Mouse (Mus musculus): Measurements from ENCODE around the gene Ddx46. TPM values are rescaled to one million over a fixed set of nuclear protein-coding genes. Genes with fewer than 3 reads are reported as not detected.
"Not testable (repeated sequence)": the region's sequence is repeated elsewhere in the genome, so short reads cannot be mapped to it uniquely, and the experiment has no call there.

Gene Ddx46
- total RNA-seq, 2 experiments from 2014 or later, result 46.0 to 50.8 TPM

GRCm38 (mm10) chr13:55636185-55636983 lies 1.6 kb downstream of the Ddx46 start:
- no peak for DNase-seq (ENCODE audit: low spot score in 2 of 2)

DNA sequence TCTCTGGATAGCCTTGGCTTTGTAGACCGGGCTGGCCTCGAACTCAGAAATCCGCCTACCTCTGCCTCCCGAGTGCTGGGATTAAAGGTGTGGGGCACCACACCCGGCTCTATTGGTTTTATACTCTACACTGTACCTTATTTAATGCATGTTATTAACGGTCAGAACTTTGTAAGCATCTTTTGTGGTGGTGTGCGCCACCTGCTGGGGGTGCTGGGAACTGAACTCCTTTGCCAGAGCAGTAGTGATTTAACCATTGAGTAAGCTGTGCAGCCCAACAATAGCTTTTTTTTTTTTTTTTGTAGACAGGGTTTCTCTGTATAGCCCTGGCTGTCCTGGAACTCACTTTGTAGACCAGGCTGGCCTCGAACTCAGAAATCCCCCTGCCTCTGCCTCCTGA lies 5.7 kb downstream of the Ddx46 start:
- DNase-seq (ENCODE audit: low spot score in 2 of 2), result peak; percentile 70 to 81

DNA sequence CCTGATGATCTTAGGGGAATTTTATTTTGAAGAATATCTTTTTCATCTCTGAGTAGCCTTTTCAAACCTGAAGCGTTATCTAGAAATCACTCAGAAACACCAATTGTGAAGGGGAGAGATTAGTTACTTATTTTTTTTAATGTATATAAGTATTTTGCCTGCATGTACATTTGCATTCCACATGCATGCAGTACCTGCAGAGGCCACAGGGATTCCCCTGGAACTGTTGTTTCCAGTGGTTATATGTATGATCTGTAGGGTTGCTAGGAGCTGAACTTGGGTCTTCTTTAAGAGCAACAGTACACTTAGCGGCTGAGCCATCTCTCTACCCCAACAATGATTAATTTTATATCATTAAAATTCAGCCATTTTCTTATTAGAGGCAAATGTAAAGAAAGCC lies 9.7 kb downstream of the Ddx46 start:
- DNase-seq (ENCODE audit: low spot score in 2 of 2), result no peak

GRCm38 (mm10) chr13:55650098-55650497 lies 15.3 kb downstream of the Ddx46 start:
- no peak for DNase-seq (ENCODE audit: low spot score in 2 of 2)

DNA sequence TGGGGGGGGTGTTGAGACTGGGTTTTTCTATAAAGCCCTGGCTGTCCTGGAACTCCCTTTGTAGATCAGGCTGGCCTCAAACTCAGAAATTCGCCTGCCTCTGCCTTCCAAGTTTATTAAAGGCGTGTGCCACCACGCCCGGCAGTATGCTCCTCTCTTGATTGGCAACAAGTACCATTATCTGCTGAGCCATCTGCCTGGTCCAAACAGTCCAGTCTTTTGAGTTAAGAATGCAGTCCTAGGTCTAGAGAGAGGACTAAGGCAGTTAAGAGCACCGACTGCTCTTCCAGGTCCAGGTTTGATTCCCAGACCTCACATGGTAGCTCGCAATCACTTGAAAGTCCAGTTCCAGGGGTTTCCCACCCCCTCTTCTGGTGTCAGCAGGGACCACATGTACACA lies 16.2 kb downstream of the Ddx46 start:
- DNase-seq (ENCODE audit: low spot score in 2 of 2), result no peak

- DNase-seq (ENCODE audit: low spot score in 2 of 2), result no peak
Observed at GRCm38 (mm10) chr13:55668550-55668949, 33.7 kb downstream of the Ddx46 start.

DNA sequence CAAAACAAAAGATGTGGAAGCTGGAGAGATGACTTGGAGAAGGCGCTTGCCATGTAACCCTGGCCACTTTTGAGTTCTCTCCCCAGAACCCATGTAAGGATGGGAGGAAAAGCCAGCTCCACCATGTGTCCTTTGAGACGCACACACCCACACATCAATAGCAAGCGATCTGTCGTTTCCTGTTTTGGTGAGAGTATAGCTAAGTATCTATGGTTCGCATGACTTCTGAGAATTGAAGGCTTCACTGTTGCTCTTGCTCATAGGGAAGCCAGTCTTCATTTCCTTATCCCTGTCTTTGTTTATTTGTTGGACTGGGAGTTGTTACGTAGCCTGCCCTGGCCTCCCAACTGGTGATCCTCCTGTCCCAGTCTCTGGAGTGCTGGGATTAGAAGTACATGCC lies 37.9 kb downstream of the Ddx46 start:
- DNase-seq (ENCODE audit: low spot score in 2 of 2), result no peak

DNA sequence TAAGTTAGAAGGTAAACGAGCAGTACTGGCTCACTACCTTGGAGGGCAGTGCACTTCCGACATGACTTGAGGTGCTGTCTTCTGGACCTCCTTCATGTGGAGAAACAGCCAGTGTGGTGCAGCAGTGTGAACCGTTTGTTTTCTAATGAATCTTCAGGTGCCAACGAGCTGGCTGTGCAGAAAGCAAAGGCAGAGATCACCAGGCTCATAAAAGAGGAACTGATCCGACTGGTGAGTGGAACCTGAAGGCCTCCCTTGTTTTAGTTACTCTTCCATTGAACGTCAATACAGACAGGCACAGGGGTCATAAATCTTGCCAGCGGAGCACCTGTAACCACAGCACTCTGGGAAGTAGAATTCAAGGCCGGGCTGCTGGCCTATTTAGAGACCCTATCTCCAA lies 42.5 kb downstream of the Ddx46 start:
- DNase-seq (ENCODE audit: low spot score in 2 of 2), result no peak

DNA sequence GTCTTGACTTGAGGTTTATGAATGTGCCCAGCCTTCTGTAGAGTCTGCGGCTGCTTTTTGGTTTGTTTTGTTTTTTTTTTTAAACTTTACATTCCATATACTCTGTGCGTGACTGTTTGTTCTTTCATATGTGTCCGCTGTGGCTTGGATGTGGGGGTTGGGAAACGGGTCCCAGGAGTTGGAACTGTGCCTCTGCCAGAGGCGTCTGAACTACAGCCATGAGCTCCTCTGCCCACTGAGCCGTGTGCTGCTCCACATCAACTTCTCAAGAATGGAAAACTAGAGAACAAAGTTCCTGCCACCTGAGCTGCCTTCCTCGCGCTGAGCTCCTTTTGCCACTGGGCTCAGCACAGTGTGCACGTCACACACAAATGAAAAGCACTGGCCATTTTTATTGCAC lies 47.4 kb downstream of the Ddx46 start:
- DNase-seq (ENCODE audit: low spot score in 2 of 2), result no peak

DNA sequence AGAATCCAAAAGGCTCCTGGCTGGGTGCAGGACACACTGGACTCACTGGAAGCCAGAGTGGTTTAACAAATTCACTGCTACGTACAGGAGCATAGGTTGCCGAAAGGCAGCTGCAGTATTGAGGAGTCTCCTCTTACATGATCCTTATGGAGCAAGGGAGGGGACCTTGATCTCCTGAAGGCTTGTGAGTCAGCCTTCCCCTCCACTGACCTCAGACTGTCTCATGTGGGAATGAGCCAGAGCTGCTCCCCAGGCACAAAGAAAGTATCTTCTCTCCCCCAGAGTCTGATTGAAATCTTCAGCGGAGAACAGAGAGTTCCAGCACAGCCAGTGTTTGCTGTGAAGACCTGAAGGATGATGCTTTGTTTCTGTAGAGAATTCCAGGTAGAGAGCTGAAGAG lies 48.8 kb downstream of the Ddx46 start:
- DNase-seq (ENCODE audit: low spot score in 2 of 2), result no peak

- DNase-seq (ENCODE audit: low spot score in 2 of 2), result no peak
Observed at GRCm38 (mm10) chr13:55686107-55686633, 51.3 kb downstream of the Ddx46 start.

GRCm38 (mm10) chr13:55687927-55688602 lies 53.2 kb downstream of the Ddx46 start:
- no peak for DNase-seq (ENCODE audit: low spot score in 2 of 2)

GRCm38 (mm10) chr13:55692535-55693242 lies 57.9 kb downstream of the Ddx46 start, which contains the start of gene B230219D22Rik:
Gene B230219D22Rik, plus strand, starts transcription at chr13:55693124.
- DNase-seq (ENCODE audit: low spot score in 2 of 2), result peak; percentile 89

DNA sequence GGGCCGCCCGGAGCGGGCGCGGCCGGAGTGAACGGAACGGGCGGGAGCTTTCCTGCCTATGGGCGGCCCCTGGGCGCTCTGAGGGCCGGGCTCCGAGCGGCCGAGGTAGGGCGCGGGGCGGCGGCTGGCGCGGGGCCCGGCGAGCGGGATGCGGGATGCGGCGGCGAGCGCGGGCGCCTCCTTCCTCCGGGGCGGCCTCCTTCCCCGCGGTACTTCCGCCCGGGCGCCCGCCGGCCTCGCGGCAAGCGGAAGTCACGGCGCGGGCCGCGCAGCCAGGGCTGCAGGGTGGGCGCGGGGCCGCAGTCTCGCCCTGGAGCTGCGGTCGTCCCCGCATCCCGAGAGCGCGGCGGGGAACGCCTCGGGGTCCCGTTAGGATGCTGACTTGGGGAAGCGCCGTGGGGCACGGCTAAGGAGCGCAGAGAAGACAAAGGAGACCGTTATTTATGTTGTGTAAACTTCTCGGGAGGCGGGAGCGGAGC lies 58.5 kb downstream of the Ddx46 start:
- no peak for DNase-seq (ENCODE audit: low spot score in 2 of 2)

DNA sequence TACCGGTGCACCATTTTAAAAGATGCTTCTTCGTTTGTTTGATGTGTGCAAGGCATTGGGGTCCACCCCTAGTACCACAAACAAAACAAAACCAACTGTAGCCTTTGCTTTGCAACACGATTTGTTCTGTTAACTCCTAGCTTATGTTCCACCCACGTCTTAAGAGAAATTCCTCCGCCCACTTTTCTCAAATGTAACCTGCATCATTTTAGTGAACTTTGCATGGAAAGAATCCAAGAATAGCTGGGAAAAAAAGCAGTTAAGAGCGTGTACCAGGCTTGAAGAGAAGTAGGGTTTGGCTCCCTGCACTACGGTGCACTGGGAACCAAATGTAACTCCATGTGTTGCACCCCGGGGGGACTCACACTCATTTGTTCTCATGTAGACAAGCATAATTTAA lies 59.3 kb downstream of the Ddx46 start:
- no peak for DNase-seq (ENCODE audit: low spot score in 2 of 2)

- DNase-seq (ENCODE audit: low spot score in 2 of 2), result not testable (repeated sequence)
Observed at GRCm38 (mm10) chr13:55695989-55696388, 61.2 kb downstream of the Ddx46 start.

GRCm38 (mm10) chr13:55704301-55704700 lies 69.5 kb downstream of the Ddx46 start:
- no peak for DNase-seq (ENCODE audit: low spot score in 2 of 2)

- DNase-seq (ENCODE audit: low spot score in 2 of 2), result no peak
Observed at GRCm38 (mm10) chr13:55712846-55713245, 78.0 kb downstream of the Ddx46 start.

- DNase-seq (ENCODE audit: low spot score in 2 of 2), result peak; percentile 91 to 92
Observed at GRCm38 (mm10) chr13:55714501-55715166, 79.8 kb downstream of the Ddx46 start, which contains the start of gene Txndc15. Gene Txndc15, plus strand, starts transcription at chr13:55714650.

- no peak for DNase-seq (ENCODE audit: low spot score in 2 of 2)
Observed at GRCm38 (mm10) chr13:55715167-55715512, 80.3 kb downstream of the Ddx46 start.

DNA sequence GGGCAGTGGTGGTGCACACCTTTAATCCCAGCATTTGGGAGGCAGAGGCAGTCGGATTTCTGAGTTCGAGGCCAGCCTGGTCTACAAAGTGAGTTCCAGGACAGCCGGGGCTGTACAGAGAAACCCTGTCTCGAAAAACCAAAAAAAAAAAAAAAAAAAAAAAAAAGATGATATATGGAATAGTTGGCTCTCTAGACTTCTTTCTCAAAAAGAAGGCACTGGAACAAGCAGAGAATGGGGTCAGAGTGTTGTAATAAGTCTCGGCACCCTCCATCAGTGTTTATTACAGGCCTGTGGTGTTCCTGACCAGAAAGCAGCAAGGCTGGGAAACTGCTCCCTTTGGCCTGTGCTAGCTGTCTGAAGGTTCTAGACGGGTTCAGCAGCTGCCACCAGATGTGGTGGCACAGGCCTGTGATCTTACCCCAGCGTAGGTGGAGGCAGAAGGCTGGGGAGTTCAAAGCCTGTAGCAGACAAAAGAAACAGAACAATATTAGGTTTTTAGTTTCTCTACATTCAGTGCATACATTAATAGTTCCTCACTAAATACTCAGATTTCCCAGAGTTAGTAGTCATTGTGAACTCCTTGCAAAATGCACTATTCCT lies 81.2 kb downstream of the Ddx46 start:
- no peak for DNase-seq (ENCODE audit: low spot score in 2 of 2)

Data from layer of hippocampus, postnatal 14 days (tissue).